8 mouse cellular contexts compared by ENCODE assay signal in genomic region chr14:49118381-49118780, GRCm38 (mm10). TPM values are rescaled to one million over a fixed set of nuclear protein-coding genes. Genes with fewer than 3 reads are reported as not detected.
DNase-seq lines count a peak whose midpoint lies in the region; ATAC-seq and TF ChIP-seq lines count a peak whose summit lies in the region.

No protein-coding gene starts in this region.

- WGBS in forebrain, postnatal 0 days: 10% methylated on average over 7 of the region's 7 CpGs
- WGBS in forebrain, embryonic 13.5 days: 11% methylated on average over 7 of the region's 7 CpGs
- 21% methylated on average over 7 of the region's 7 CpGs for WGBS in thymus, adult 2 months

- ATAC-seq in forebrain, postnatal 0 days: no peak
- no peak for ATAC-seq in forebrain, embryonic 13.5 days

- TF ChIP-seq CTCF in forebrain, postnatal 0 days (IDR thresholded peaks at IDR 0.05; ENCODE audit: low read depth): peak; percentile 70
- no peak for TF ChIP-seq CTCF in thymus, adult 2 months (IDR thresholded peaks at IDR 0.05; ENCODE audit: borderline replicate concordance, control insufficient read depth, extremely low read depth, insufficient read depth, low read length, poor library complexity)

- no peaks in the 10 kb centered on the region for H3K4me1 ChIP-seq in forebrain, postnatal 0 days (ENCODE audit: insufficient read depth)
- no peaks in the 10 kb centered on the region for H3K4me1 ChIP-seq in forebrain, embryonic 13.5 days
- H3K4me1 ChIP-seq in thymus, adult 2 months (replicated peaks; ENCODE audit: control insufficient read depth, insufficient read depth, low read length): peaks cover 3% of the 10 kb centered on the region

- no peak overlapping the region for H3K4me2 ChIP-seq in forebrain, postnatal 0 days (ENCODE audit: low read depth)
- no peak overlapping the region for H3K4me2 ChIP-seq in forebrain, embryonic 13.5 days

- no peaks in the 10 kb centered on the region for H3K27me3 ChIP-seq in forebrain, postnatal 0 days (ENCODE audit: insufficient read depth, low read length)
- no peaks in the 10 kb centered on the region for H3K27me3 ChIP-seq in forebrain, embryonic 13.5 days
- no peaks in the 10 kb centered on the region for H3K27me3 ChIP-seq in thymus, adult 2 months (ENCODE audit: control insufficient read depth, insufficient read depth, low read length)

- no peak for TF ChIP-seq POLR2A in thymus, adult 2 months (IDR thresholded peaks at IDR 0.05; ENCODE audit: control insufficient read depth, extremely low read depth, insufficient read depth, low read length, poor library complexity)

- peak; percentile 67 for DNase-seq in forebrain, postnatal 0 days
- DNase-seq in MEL-GATA-1-ER (ENCODE audit: extremely low read depth, low read depth): peak; percentile 18
- DNase-seq in cerebellum, adult 8-10 months: peak; percentile 46
- DNase-seq in gastrocnemius, postnatal 36 days: peak; percentile 40 to 45
- peak; percentile 54 to 89 for DNase-seq in layer of hippocampus, postnatal 25 days (ENCODE audit: extremely low spot score in 1 of 2, low spot score in 1 of 2)
- DNase-seq in natural killer cell, adult 2 months (ENCODE audit: low spot score in 2 of 2): peak; percentile 51 to 62
- peak; percentile 47 for DNase-seq in thymus, adult 2 months

- H3K9ac ChIP-seq in forebrain, postnatal 0 days: no peak overlapping the region
- no peak overlapping the region for H3K9ac ChIP-seq in forebrain, embryonic 13.5 days

- H3K27ac ChIP-seq in forebrain, postnatal 0 days (ENCODE audit: low read depth, low read length): no peak overlapping the region
- H3K27ac ChIP-seq in forebrain, embryonic 13.5 days: no peak overlapping the region
- no peak overlapping the region for H3K27ac ChIP-seq in thymus, adult 2 months (ENCODE audit: control insufficient read depth, insufficient read depth, low read length)

- H3K36me3 ChIP-seq in forebrain, postnatal 0 days (ENCODE audit: insufficient read depth): no peaks in the 10 kb centered on the region
- H3K36me3 ChIP-seq in forebrain, embryonic 13.5 days (ENCODE audit: poor library complexity, severe bottlenecking): no peaks in the 10 kb centered on the region
- H3K36me3 ChIP-seq in thymus, adult 2 months (ENCODE audit: control insufficient read depth, insufficient read depth, low read length): no peaks in the 10 kb centered on the region

- no peaks in the 10 kb centered on the region for H3K9me3 ChIP-seq in forebrain, postnatal 0 days (ENCODE audit: low read length)
- no peaks in the 10 kb centered on the region for H3K9me3 ChIP-seq in forebrain, embryonic 13.5 days (replicated peaks)

- intact Hi-C loops in gastrocnemius, postnatal 36 days (cut with DNase I): no loop called here

- no peak overlapping the region for H3K4me3 ChIP-seq in forebrain, postnatal 0 days (ENCODE audit: low read depth, low read length)
- H3K4me3 ChIP-seq in forebrain, embryonic 13.5 days: no peak overlapping the region
- H3K4me3 ChIP-seq in thymus, adult 2 months (ENCODE audit: control insufficient read depth, insufficient read depth, low read length): no peak overlapping the region

RNA-seq across cellular contexts. Expression of gene Exoc5, which starts 51.9 kb away (rescaled TPM):
- 90.6 and 104 TPM in 2 replicates for total RNA-seq in forebrain, postnatal 0 days (2014; rRNA removed)
- polyA plus RNA-seq in forebrain, postnatal 0 days (2015; fragmentation: Nextera tagmentation; extraction: Ambion mirVana): 51.7 and 61.2 TPM in 2 replicates
- polyA plus RNA-seq in forebrain, embryonic 13.5 days (2015; fragmentation: Nextera tagmentation; extraction: Ambion mirVana): 74.4 TPM in 2 replicates
- total RNA-seq in gastrocnemius, postnatal 36 days (2021): 10 to 100 TPM; 16.8 to 18.0 TPM
- 10 to 100 TPM; 53.5 to 55.5 TPM for total RNA-seq in layer of hippocampus, postnatal 25 days (2021)
- 13.8 and 15.5 TPM in 2 replicates for polyA plus RNA-seq in thymus, adult 2 months (2012; rRNA removed)

RNA-seq across cellular contexts. Expression of gene Ap5m1, which starts 52.5 kb away (rescaled TPM):
- total RNA-seq in forebrain, postnatal 0 days (2014; rRNA removed): 20.0 and 32.6 TPM in 2 replicates
- polyA plus RNA-seq in forebrain, postnatal 0 days (2015; fragmentation: Nextera tagmentation; extraction: Ambion mirVana): 12.8 and 15.7 TPM in 2 replicates
- 25.4 and 28.7 TPM in 2 replicates for polyA plus RNA-seq in forebrain, embryonic 13.5 days (2015; fragmentation: Nextera tagmentation; extraction: Ambion mirVana)
- 1 to 10 TPM; 8.1 to 9.8 TPM for total RNA-seq in gastrocnemius, postnatal 36 days (2021)
- total RNA-seq in layer of hippocampus, postnatal 25 days (2021): 10 to 100 TPM; 20.2 to 22.3 TPM
- polyA plus RNA-seq in thymus, adult 2 months (2012; rRNA removed): 18.8 and 23.7 TPM in 2 replicates

RNA-seq across cellular contexts. Expression of gene Naa30, which starts 53.6 kb away (rescaled TPM):
- total RNA-seq in forebrain, postnatal 0 days (2014; rRNA removed): 38.9 and 56.9 TPM in 2 replicates
- 6.9 and 10.1 TPM in 2 replicates for polyA plus RNA-seq in forebrain, postnatal 0 days (2015; fragmentation: Nextera tagmentation; extraction: Ambion mirVana)
- polyA plus RNA-seq in forebrain, embryonic 13.5 days (2015; fragmentation: Nextera tagmentation; extraction: Ambion mirVana): 11.3 and 11.5 TPM in 2 replicates
- 10 to 100 TPM; 15.1 to 21.0 TPM for total RNA-seq in gastrocnemius, postnatal 36 days (2021)
- 10 to 100 TPM; 31.5 to 38.1 TPM for total RNA-seq in layer of hippocampus, postnatal 25 days (2021)
- 9.3 and 11.1 TPM in 2 replicates for polyA plus RNA-seq in thymus, adult 2 months (2012; rRNA removed)

Comparison
In these comparisons a context has a peak if more than half of its experiments do, and no peak if none do; other contexts are left out.
1. DNase-seq: peak in every context shown above with its lines; median percentile 72 in layer of hippocampus, postnatal 25 days; 67 in forebrain, postnatal 0 days; 56 in natural killer cell, adult 2 months; 47 in thymus, adult 2 months; 46 in cerebellum, adult 8-10 months; 42 in gastrocnemius, postnatal 36 days; 18 in MEL-GATA-1-ER.